37 mouse cellular contexts compared by ENCODE assay signal in the genomic region with DNA sequence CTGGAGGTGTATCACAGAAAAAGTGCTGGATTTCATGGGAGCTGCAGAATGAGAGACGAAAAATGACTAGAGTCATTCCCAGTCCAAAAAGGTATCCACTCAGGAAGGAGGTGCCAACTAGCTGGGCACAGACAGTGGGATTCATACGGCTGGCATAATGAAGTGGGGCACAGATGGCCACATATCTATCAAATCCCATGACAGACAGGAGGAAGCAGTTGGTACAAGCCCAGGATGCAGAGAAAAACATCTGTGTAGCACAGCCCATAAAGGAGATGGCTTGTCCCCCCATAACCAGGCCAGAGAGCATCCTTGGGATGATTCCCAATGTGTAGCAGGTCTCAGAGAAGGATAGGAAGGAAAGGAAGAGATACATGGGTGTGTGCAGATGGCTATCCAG. TPM values are rescaled to one million over a fixed set of nuclear protein-coding genes. Genes with fewer than 3 reads are reported as not detected.
DNase-seq lines count a peak whose midpoint lies in the region; ATAC-seq lines count a peak whose summit lies in the region.
"Had no signal": no experiment of that assay in that cellular context is flagged by ENCODE, and none has a peak within 500 bp of the region (broad histone marks: within the 10 kb centered on the region; RNA-seq: fewer than 3 reads in every experiment).

No protein-coding gene starts in this region.

- no peak overlapping the region for H3K4me2 ChIP-seq in forebrain, embryonic 16.5 days (ENCODE audit: low read length)
- H3K4me2 ChIP-seq in forebrain, embryonic 15.5 days (replicated peaks), result no peak overlapping the region
- H3K4me2 ChIP-seq: embryonic facial prominence, embryonic 12.5 days; forebrain, embryonic 12.5 days; midbrain, embryonic 13.5 days had no signal

- DNase-seq in layer of hippocampus, postnatal 36 days, result peak; percentile 3 to 4
- DNase-seq in layer of hippocampus, adult 8-10 months (ENCODE audit: low spot score in 2 of 2), result no peak
- DNase-seq in brain, adult 2 months (ENCODE audit: low read depth, low spot score), result peak; percentile 3
- DNase-seq in ovary, postnatal 10 days (ENCODE audit: low spot score), result no peak
- DNase-seq: adrenal gland, postnatal 14 days; cerebellum, adult 8-10 months; embryo, embryonic 11 days; heart, postnatal 14 days; kidney, adult 8-10 months; kidney, postnatal 4 days; lung, adult 2 months; lung, postnatal 10 days; right cerebral cortex, postnatal 25 days; thymus, postnatal 14 days had no signal

- H3K4me3 ChIP-seq in forebrain, embryonic 16.5 days (replicated peaks; ENCODE audit: low read length), result no peak overlapping the region
- no peak overlapping the region for H3K4me3 ChIP-seq in forebrain, embryonic 15.5 days
- H3K4me3 ChIP-seq: embryonic facial prominence, embryonic 12.5 days; forebrain, embryonic 12.5 days; hindbrain, embryonic 10.5 days; midbrain, embryonic 13.5 days had no signal

- no peak overlapping the region; the same call in 1 of the 2 replicates for H3K27ac ChIP-seq in forebrain, embryonic 16.5 days (ENCODE audit: low read length)
- H3K27ac ChIP-seq in forebrain, embryonic 15.5 days (replicated peaks), result no peak overlapping the region
- H3K27ac ChIP-seq: embryonic facial prominence, embryonic 12.5 days; forebrain, embryonic 12.5 days; hindbrain, embryonic 10.5 days; hindbrain, postnatal 0 days; kidney, postnatal 0 days; macrophage; midbrain, embryonic 13.5 days had no signal

- H3K36me3 ChIP-seq in forebrain, embryonic 16.5 days (ENCODE audit: control insufficient read depth, insufficient read depth), result no peaks in the 10 kb centered on the region
- H3K36me3 ChIP-seq in forebrain, embryonic 15.5 days, result no peaks in the 10 kb centered on the region
- H3K36me3 ChIP-seq: embryonic facial prominence, embryonic 12.5 days; forebrain, embryonic 12.5 days; hindbrain, embryonic 10.5 days; midbrain, embryonic 13.5 days had no signal

- no peak overlapping the region for H3K9ac ChIP-seq in forebrain, embryonic 16.5 days (replicated peaks; ENCODE audit: low read depth, low read length)
- H3K9ac ChIP-seq in forebrain, embryonic 15.5 days (replicated peaks), result no peak overlapping the region
- H3K9ac ChIP-seq: embryonic facial prominence, embryonic 12.5 days; forebrain, embryonic 12.5 days; midbrain, embryonic 13.5 days had no signal

- WGBS in forebrain, embryonic 16.5 days, result 79% methylated on average over 2 of the region's 2 CpGs
- WGBS in forebrain, embryonic 15.5 days, result 77% methylated on average over 2 of the region's 2 CpGs

- no peaks in the 10 kb centered on the region for H3K9me3 ChIP-seq in forebrain, embryonic 16.5 days (ENCODE audit: control insufficient read depth, low read length)
- no peaks in the 10 kb centered on the region for H3K9me3 ChIP-seq in forebrain, embryonic 15.5 days
- H3K9me3 ChIP-seq: embryonic facial prominence, embryonic 12.5 days; forebrain, embryonic 12.5 days; hindbrain, embryonic 10.5 days; midbrain, embryonic 13.5 days had no signal

- ATAC-seq in forebrain, embryonic 16.5 days, result peak; percentile 47; the same call in 1 of the 2 replicates
- ATAC-seq in forebrain, embryonic 15.5 days (replicated peaks), result no peak
- ATAC-seq in erythroblast, adult 5-6 weeks (replicated peaks; ENCODE audit: low FRiP score, poor library complexity, severe bottlenecking), result peak; percentile 18; the same call in 1 of the 2 replicates
- ATAC-seq: CD4-positive, CD25-positive, alpha-beta regulatory T cell, adult 4 months; hindbrain, postnatal 0 days; intestine, embryonic 16.5 days; midbrain, embryonic 13.5 days had no signal

- no peaks in the 10 kb centered on the region for H3K27me3 ChIP-seq in forebrain, embryonic 16.5 days (replicated peaks; ENCODE audit: control insufficient read depth, insufficient read depth, low read length)
- no peaks in the 10 kb centered on the region for H3K27me3 ChIP-seq in forebrain, embryonic 15.5 days
- H3K27me3 ChIP-seq: embryonic facial prominence, embryonic 12.5 days; forebrain, embryonic 12.5 days; midbrain, embryonic 13.5 days had no signal

- H3K4me1 ChIP-seq in forebrain, embryonic 16.5 days (replicated peaks; ENCODE audit: control insufficient read depth, insufficient read depth, low read length), result no peaks in the 10 kb centered on the region
- no peaks in the 10 kb centered on the region for H3K4me1 ChIP-seq in forebrain, embryonic 15.5 days
- H3K4me1 ChIP-seq: embryonic facial prominence, embryonic 12.5 days; forebrain, embryonic 12.5 days; hindbrain, embryonic 10.5 days; midbrain, embryonic 13.5 days had no signal

RNA-seq across cellular contexts. Expression of a gene that starts 1.5 kb away (rescaled TPM):
- not detected in 2 replicates for polyA plus RNA-seq in forebrain, embryonic 16.5 days (2015; fragmentation: Nextera tagmentation; extraction: Ambion mirVana)
- not detected in 2 replicates for polyA plus RNA-seq in forebrain, embryonic 15.5 days (2015; fragmentation: Nextera tagmentation; extraction: Ambion mirVana)
- not detected for total RNA-seq in layer of hippocampus, postnatal 36 days (2021)
- not detected for total RNA-seq in layer of hippocampus, adult 8-10 months (2022)
- total RNA-seq in erythroblast, adult 5-6 weeks (2015; ENCODE audit: low replicate concordance), result not detected in 2 replicates
- total RNA-seq in erythroblast, adult 5-6 weeks (2017; ENCODE audit: low replicate concordance), result 2.9 TPM in 1 of 2 replicates, not detected in the other
- total RNA-seq: adrenal gland, postnatal 14 days; gastrocnemius, adult 8-10 months; gastrocnemius, postnatal 4 days; heart, adult 8-10 months; heart, postnatal 14 days; hindbrain, postnatal 0 days; left cerebral cortex, postnatal 10 days; liver, adult 2 months; megakaryocyte-erythroid progenitor cell, adult 5-6 weeks had no signal
- polyA plus RNA-seq: CD4-positive, CD25-positive, alpha-beta regulatory T cell, adult 4 months; embryonic facial prominence, embryonic 12.5 days; forebrain, embryonic 12.5 days; heart, embryonic 14.5 days; hindbrain, embryonic 10.5 days; hindbrain, postnatal 0 days; intestine, embryonic 16.5 days; kidney, postnatal 0 days; limb, embryonic 11.5 days; liver, adult 2 months; lung, adult 2 months; macrophage; midbrain, embryonic 13.5 days; neural tube, embryonic 14.5 days; stomach, embryonic 16.5 days; urinary bladder, adult 2 months had no signal

Comparison
In these comparisons a context has a peak if more than half of its experiments do, and no peak if none do; other contexts are left out.
1. DNase-seq: peak in layer of hippocampus, postnatal 36 days (2 of 2) and brain, adult 2 months (single experiment); none in layer of hippocampus, adult 8-10 months (0 of 2) and ovary, postnatal 10 days (single experiment).